In the genomic region with DNA sequence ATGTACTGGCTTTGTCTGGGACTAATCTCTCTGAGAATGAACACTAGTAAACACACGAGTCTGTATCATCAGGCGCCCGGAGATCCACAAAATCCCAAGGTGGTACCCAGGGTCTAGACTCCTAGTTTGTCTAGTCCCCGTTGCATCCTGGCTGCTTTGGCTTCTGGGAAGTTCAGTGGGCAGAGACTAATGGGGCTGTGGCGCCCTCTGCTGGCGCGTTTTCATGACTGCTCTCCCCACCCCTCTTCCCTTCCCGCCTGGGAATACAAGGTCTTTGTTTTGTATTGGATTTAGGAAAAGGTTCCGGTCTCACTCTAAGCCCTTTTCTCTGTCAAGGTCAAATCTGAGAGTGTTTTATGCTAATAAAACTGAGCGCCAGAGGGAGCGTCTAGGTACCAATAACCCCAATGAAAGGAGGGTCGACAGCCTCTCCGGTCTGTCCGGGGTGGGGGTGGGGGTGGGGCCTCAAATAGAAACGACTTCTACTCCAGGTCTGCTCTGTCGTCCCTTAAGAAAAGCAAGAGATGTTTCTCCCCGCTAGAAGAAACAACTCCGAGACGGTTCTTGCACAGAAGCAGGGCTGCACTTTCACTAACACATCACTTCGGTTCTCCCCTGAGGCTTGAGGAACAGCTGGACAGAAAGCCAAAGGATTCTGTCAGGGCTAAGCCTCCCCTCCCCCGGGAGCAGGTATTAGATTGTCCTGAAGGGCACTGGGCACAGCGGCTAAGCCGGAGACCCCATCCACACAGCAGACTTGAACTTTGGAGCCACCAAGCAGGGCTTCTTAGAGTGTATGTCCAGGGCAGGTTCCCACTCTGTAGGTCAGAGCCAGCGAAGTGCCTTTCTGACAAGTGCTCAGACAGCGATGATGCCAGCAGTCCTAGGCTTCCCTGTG, we compare ENCODE assay signal across 9 mouse cellular contexts. TPM values are rescaled to one million over a fixed set of nuclear protein-coding genes. Genes with fewer than 3 reads are reported as not detected.
DNase-seq lines count a peak whose midpoint lies in the region; ATAC-seq and TF ChIP-seq lines count a peak whose summit lies in the region.
"Had no signal": no experiment of that assay in that cellular context is flagged by ENCODE, and none has a peak within 500 bp of the region (broad histone marks: within the 10 kb centered on the region; RNA-seq: fewer than 3 reads in every experiment).

No protein-coding gene starts in this region.

- no peaks in the 10 kb centered on the region for H3K9me3 ChIP-seq in embryonic facial prominence, embryonic 10.5 days
- no peaks in the 10 kb centered on the region for H3K9me3 ChIP-seq in heart, embryonic 11.5 days (replicated peaks; ENCODE audit: control insufficient read depth, low read length)
- no peaks in the 10 kb centered on the region for H3K9me3 ChIP-seq in kidney, embryonic 15.5 days (replicated peaks)
- no peaks in the 10 kb centered on the region for H3K9me3 ChIP-seq in liver, embryonic 11.5 days (ENCODE audit: control insufficient read depth, low read length)
- H3K9me3 ChIP-seq in midbrain, postnatal 0 days (ENCODE audit: low read length), result no peaks in the 10 kb centered on the region
- H3K9me3 ChIP-seq in stomach, embryonic 15.5 days, result no peaks in the 10 kb centered on the region

- WGBS in embryonic facial prominence, embryonic 10.5 days, result 9% methylated on average over 25 of the region's 25 CpGs
- WGBS in heart, embryonic 11.5 days (ENCODE audit: insufficient replicate concordance), result 8% methylated on average over 25 of the region's 25 CpGs
- 9% methylated on average over 25 of the region's 25 CpGs for WGBS in kidney, embryonic 15.5 days
- whole genome bisulfite sequencing in liver, embryonic 11.5 days, result 11% methylated on average over 25 of the region's 25 CpGs
- WGBS in midbrain, postnatal 0 days, result 7% methylated on average over 25 of the region's 25 CpGs
- 10% methylated on average over 25 of the region's 25 CpGs for WGBS in stomach, embryonic 15.5 days

- H3K9ac ChIP-seq in heart, embryonic 11.5 days (ENCODE audit: low read depth, low read length), result peak overlapping the region; percentile 74
- H3K9ac ChIP-seq in kidney, embryonic 15.5 days, result no peak overlapping the region; the same call in 1 of the 2 replicates
- H3K9ac ChIP-seq in liver, embryonic 11.5 days (ENCODE audit: low read depth, low read length), result peak overlapping the region; percentile 35
- peak overlapping the region; percentile 2; the same call in 1 of the 2 replicates for H3K9ac ChIP-seq in midbrain, postnatal 0 days (replicated peaks; ENCODE audit: low read length, poor library complexity, severe bottlenecking)
- H3K9ac ChIP-seq in stomach, embryonic 15.5 days, result no peak overlapping the region; the same call in 1 of the 2 replicates

- peak; percentile 85 for TF ChIP-seq CTCF in midbrain, postnatal 0 days (IDR thresholded peaks at IDR 0.05)

- no peaks in the 10 kb centered on the region for H3K27me3 ChIP-seq in embryonic facial prominence, embryonic 10.5 days (replicated peaks; ENCODE audit: low read depth, poor library complexity, severe bottlenecking)
- H3K27me3 ChIP-seq in heart, embryonic 11.5 days (ENCODE audit: control insufficient read depth, insufficient read depth, low read length), result no peaks in the 10 kb centered on the region
- H3K27me3 ChIP-seq in kidney, embryonic 15.5 days, result no peaks in the 10 kb centered on the region
- no peaks in the 10 kb centered on the region for H3K27me3 ChIP-seq in liver, embryonic 11.5 days (replicated peaks; ENCODE audit: control insufficient read depth, insufficient read depth, low read length)
- H3K27me3 ChIP-seq in midbrain, postnatal 0 days (ENCODE audit: insufficient read depth, low read length), result no peaks in the 10 kb centered on the region
- H3K27me3 ChIP-seq in stomach, embryonic 15.5 days (replicated peaks), result no peaks in the 10 kb centered on the region

- H3K36me3 ChIP-seq in embryonic facial prominence, embryonic 10.5 days (replicated peaks), result no peaks in the 10 kb centered on the region
- H3K36me3 ChIP-seq in heart, embryonic 11.5 days (ENCODE audit: control insufficient read depth, insufficient read depth, low read length), result no peaks in the 10 kb centered on the region
- no peaks in the 10 kb centered on the region for H3K36me3 ChIP-seq in kidney, embryonic 15.5 days
- no peaks in the 10 kb centered on the region for H3K36me3 ChIP-seq in liver, embryonic 11.5 days (ENCODE audit: control insufficient read depth, insufficient read depth, low read length)
- H3K36me3 ChIP-seq in midbrain, postnatal 0 days (ENCODE audit: insufficient read depth, low read length), result no peaks in the 10 kb centered on the region
- no peaks in the 10 kb centered on the region for H3K36me3 ChIP-seq in stomach, embryonic 15.5 days

- no peak for ATAC-seq in heart, embryonic 11.5 days (replicated peaks; ENCODE audit: insufficient number of reproducible peaks, low FRiP score, low TSS enrichment)
- peak; percentile 60 for ATAC-seq in kidney, embryonic 15.5 days (replicated peaks; ENCODE audit: low FRiP score)
- ATAC-seq in liver, embryonic 11.5 days (replicated peaks; ENCODE audit: low FRiP score), result peak; percentile 48; the same call in 1 of the 2 replicates
- peak; percentile 75 for ATAC-seq in midbrain, postnatal 0 days (ENCODE audit: low FRiP score)
- ATAC-seq in stomach, embryonic 15.5 days (ENCODE audit: insufficient read depth, low FRiP score, low read depth), result peak; percentile 42; the same call in 1 of the 2 replicates

- peak; percentile 76 for DNase-seq in CD4-positive, CD25-positive, alpha-beta regulatory T cell, adult 2 months (ENCODE audit: low read depth, low spot score)
- peak; percentile 75 for DNase-seq in adrenal gland, postnatal 25 days
- DNase-seq in embryonic facial prominence, embryonic 10.5 days (ENCODE audit: low spot score), result peak; percentile 87
- peak; percentile 68 for DNase-seq in liver, embryonic 11.5 days (ENCODE audit: low spot score)
- DNase-seq in midbrain, postnatal 0 days (ENCODE audit: low spot score), result peak; percentile 81

- peak overlapping the region; percentile 74 for H3K4me2 ChIP-seq in heart, embryonic 11.5 days
- H3K4me2 ChIP-seq in kidney, embryonic 15.5 days, result peak overlapping the region; percentile 63
- peak overlapping the region; percentile 63 for H3K4me2 ChIP-seq in liver, embryonic 11.5 days
- H3K4me2 ChIP-seq in midbrain, postnatal 0 days (ENCODE audit: low read depth, low read length, poor library complexity, severe bottlenecking), result peak overlapping the region; percentile 48
- peak overlapping the region; percentile 67 for H3K4me2 ChIP-seq in stomach, embryonic 15.5 days

- H3K4me3 ChIP-seq in embryonic facial prominence, embryonic 10.5 days, result peak overlapping the region; percentile 55
- peak overlapping the region; percentile 46 for H3K4me3 ChIP-seq in heart, embryonic 11.5 days (ENCODE audit: low read depth, low read length)
- H3K4me3 ChIP-seq in kidney, embryonic 15.5 days (replicated peaks), result peak overlapping the region; percentile 45
- H3K4me3 ChIP-seq in liver, embryonic 11.5 days (ENCODE audit: low read depth, low read length), result peak overlapping the region; percentile 44
- H3K4me3 ChIP-seq in midbrain, postnatal 0 days (ENCODE audit: low read depth, low read length), result peak overlapping the region; percentile 31
- H3K4me3 ChIP-seq in stomach, embryonic 15.5 days (replicated peaks), result peak overlapping the region; percentile 41

- peak overlapping the region; percentile 81 for H3K27ac ChIP-seq in embryonic facial prominence, embryonic 10.5 days (replicated peaks)
- H3K27ac ChIP-seq in heart, embryonic 11.5 days (ENCODE audit: low read depth, low read length), result peak overlapping the region; percentile 35; the same call in 1 of the 2 replicates
- no peak overlapping the region for H3K27ac ChIP-seq in kidney, embryonic 15.5 days
- no peak overlapping the region for H3K27ac ChIP-seq in liver, embryonic 11.5 days (ENCODE audit: low read depth, low read length)
- no peak overlapping the region for H3K27ac ChIP-seq in midbrain, postnatal 0 days (ENCODE audit: low read depth, low read length)
- H3K27ac ChIP-seq in stomach, embryonic 15.5 days, result no peak overlapping the region

- H3K4me1 ChIP-seq in embryonic facial prominence, embryonic 10.5 days, result peaks cover 28% of the 10 kb centered on the region
- H3K4me1 ChIP-seq in heart, embryonic 11.5 days (ENCODE audit: control insufficient read depth, insufficient read depth, low read length), result 0 out of 2 replicates have a peak, but pooled peaks cover 4% of the 10 kb centered on the region
- peaks cover 11% of the 10 kb centered on the region for H3K4me1 ChIP-seq in kidney, embryonic 15.5 days
- peaks cover 3% of the 10 kb centered on the region for H3K4me1 ChIP-seq in liver, embryonic 11.5 days (replicated peaks; ENCODE audit: control insufficient read depth, insufficient read depth, low read length)
- no peaks in the 10 kb centered on the region for H3K4me1 ChIP-seq in midbrain, postnatal 0 days (ENCODE audit: insufficient read depth, low read length)
- H3K4me1 ChIP-seq in stomach, embryonic 15.5 days, result peaks cover 9% of the 10 kb centered on the region

RNA-seq across cellular contexts. Expression of gene Tex35, which starts 22.1 kb away (rescaled TPM):
- total RNA-seq in adrenal gland, postnatal 25 days (2021), result not detected in 2 replicates
- not detected in 2 replicates for polyA plus RNA-seq in embryonic facial prominence, embryonic 10.5 days (2016; fragmentation: Nextera tagmentation; extraction: Ambion mirVana)
- not detected in 2 replicates for polyA plus RNA-seq in heart, embryonic 11.5 days (2014; fragmentation: Nextera tagmentation; extraction: Ambion mirVana)
- not detected in 2 replicates for polyA plus RNA-seq in kidney, embryonic 15.5 days (2015; fragmentation: Nextera tagmentation; extraction: Ambion mirVana)
- not detected in 2 replicates for polyA plus RNA-seq in liver, embryonic 11.5 days (2014; fragmentation: Nextera tagmentation; extraction: Ambion mirVana)
- not detected in 2 replicates for total RNA-seq in midbrain, postnatal 0 days (2014; rRNA removed)
- polyA plus RNA-seq in midbrain, postnatal 0 days (2015; fragmentation: Nextera tagmentation; extraction: Ambion mirVana), result not detected in 2 replicates
- not detected in 2 replicates for polyA plus RNA-seq in stomach, embryonic 15.5 days (2015; fragmentation: Nextera tagmentation; extraction: Ambion mirVana)
- total RNA-seq: gastrocnemius, adult 8-10 months had no signal

Comparison
In these comparisons a context has a peak if more than half of its experiments do, and no peak if none do; other contexts are left out.
1. H3K27ac ChIP-seq: peak in embryonic facial prominence, embryonic 10.5 days (single experiment) and heart, embryonic 11.5 days (single experiment); none in kidney, embryonic 15.5 days (single experiment), liver, embryonic 11.5 days (single experiment), midbrain, postnatal 0 days (single experiment) and stomach, embryonic 15.5 days (single experiment).
2. H3K9ac ChIP-seq: peak in heart, embryonic 11.5 days (single experiment), liver, embryonic 11.5 days (single experiment) and midbrain, postnatal 0 days (single experiment); none in kidney, embryonic 15.5 days (single experiment) and stomach, embryonic 15.5 days (single experiment).
3. Peak in every context shown above with its lines, with median percentiles within 50 percentile points of each other: DNase-seq, H3K4me3 ChIP-seq and H3K4me2 ChIP-seq.